Mouse (Mus musculus): ENCODE results near the gene Pkd1l3. TPM values are rescaled to one million over a fixed set of nuclear protein-coding genes. Genes with fewer than 3 reads are reported as not detected.

Gene Pkd1l3
- polyA plus RNA-seq, 1 experiment from 2014 or later, result 0.08 TPM

- Histone ChIP-seq H3K4me1 (peaks cover 38% of the 10 kb centered on the region), H3K4me3 (peak overlapping the region; percentile 92), H3K9ac (replicated peaks) (peak overlapping the region; percentile 98), H3K36me3 (peaks cover 35% of the 10 kb centered on the region), H3K4me2 (replicated peaks) (peak overlapping the region; percentile 89), H3K27me3 (no peaks in the 10 kb centered on the region), H3K9me3 (no peaks in the 10 kb centered on the region), H3K27ac (replicated peaks) (peak overlapping the region; percentile 98)
- 2% methylated on average over 30 of the region's 30 CpGs for WGBS
- ATAC-seq (replicated peaks), result peak; percentile 51
These were observed 92.0 kb downstream of the Pkd1l3 start for GRCm38 (mm10) chr8:109706076-109706873.

- peak overlapping the region; percentile 89 for H3K4me2 ChIP-seq (replicated peaks)
- ATAC-seq (replicated peaks), result no peak
- H3K27ac ChIP-seq (replicated peaks), result 0 out of 2 replicates have a peak overlapping the region, but pooled peaks have one; percentile 98
- peaks cover 38% of the 10 kb centered on the region for H3K4me1 ChIP-seq
- 16% methylated on average over 2 of the region's 2 CpGs for WGBS
- H3K4me3 ChIP-seq, result peak overlapping the region; percentile 92
- H3K36me3 ChIP-seq, result peaks cover 40% of the 10 kb centered on the region
- no peaks in the 10 kb centered on the region for H3K27me3 ChIP-seq
- H3K9me3 ChIP-seq, result no peaks in the 10 kb centered on the region
- H3K9ac ChIP-seq (replicated peaks), result peak overlapping the region; percentile 98
These were observed 92.5 kb downstream of the Pkd1l3 start for GRCm38 (mm10) chr8:109706874-109707237.

GRCm38 (mm10) chr8:109707921-109708320, 93.6 kb downstream of the Pkd1l3 start:
- Histone ChIP-seq H3K4me2 (replicated peaks) (peak overlapping the region; percentile 89; the same call in 1 of the 2 replicates), H3K9ac (replicated peaks) (no peak overlapping the region)
- ATAC-seq (replicated peaks), result no peak

GRCm38 (mm10) chr8:109712521-109712920, 98.2 kb downstream of the Pkd1l3 start:
- Histone ChIP-seq H3K4me3 (no peak overlapping the region), H3K36me3 (peaks cover 93% of the 10 kb centered on the region), H3K4me2 (replicated peaks) (no peak overlapping the region), H3K4me1 (peaks cover 20% of the 10 kb centered on the region), H3K27ac (replicated peaks) (no peak overlapping the region), H3K9ac (replicated peaks) (no peak overlapping the region), H3K9me3 (no peaks in the 10 kb centered on the region), H3K27me3 (no peaks in the 10 kb centered on the region)
- ATAC-seq (replicated peaks), result no peak
- 63% methylated on average over 1 of the region's 1 CpGs for WGBS

More at GRCm38 (mm10) chr8:109707921-109708320, 93.6 kb downstream of the Pkd1l3 start:
- Histone ChIP-seq H3K36me3 (peaks cover 51% of the 10 kb centered on the region), H3K27ac (replicated peaks) (no peak overlapping the region), H3K9me3 (no peaks in the 10 kb centered on the region), H3K4me1 (peaks cover 38% of the 10 kb centered on the region), H3K27me3 (no peaks in the 10 kb centered on the region), H3K4me3 (no peak overlapping the region)
- WGBS, result 97% methylated on average over 4 of the region's 4 CpGs

- no peak overlapping the region for H3K4me2 ChIP-seq (replicated peaks)
- no peak for ATAC-seq (replicated peaks)
- 96% methylated on average over 5 of the region's 5 CpGs for WGBS
These were observed 100.6 kb downstream of the Pkd1l3 start for GRCm38 (mm10) chr8:109714961-109715360.

More at GRCm38 (mm10) chr8:109714961-109715360, 100.6 kb downstream of the Pkd1l3 start:
- Histone ChIP-seq H3K27me3 (no peaks in the 10 kb centered on the region), H3K4me3 (no peak overlapping the region), H3K27ac (replicated peaks) (no peak overlapping the region), H3K36me3 (peaks cover 95% of the 10 kb centered on the region), H3K9ac (replicated peaks) (no peak overlapping the region), H3K9me3 (no peaks in the 10 kb centered on the region), H3K4me1 (0 out of 2 replicates have a peak, but pooled peaks cover 6% of the 10 kb centered on the region)

Other genes with a start within 250 kb of the Pkd1l3 start
- gene Pmfbp1, start 120.5 kb upstream of the Pkd1l3 start, polyA plus RNA-seq (2015; fragmentation: Nextera tagmentation; extraction: Ambion mirVana), result 0.11 and 0.29 TPM in 2 replicates
- gene Dhx38, start 48.7 kb upstream of the Pkd1l3 start, polyA plus RNA-seq (2015; fragmentation: Nextera tagmentation; extraction: Ambion mirVana), result 23.9 and 24.0 TPM in 2 replicates
- gene Txnl4b, start 48.6 kb upstream of the Pkd1l3 start, polyA plus RNA-seq (2015; fragmentation: Nextera tagmentation; extraction: Ambion mirVana), result 27.3 and 29.2 TPM in 2 replicates
- 0.14 and 0.23 TPM in 2 replicates for gene Hp, start 35.3 kb upstream of the Pkd1l3 start, polyA plus RNA-seq (2015; fragmentation: Nextera tagmentation; extraction: Ambion mirVana)
- gene Dhodh, start 5.8 kb upstream of the Pkd1l3 start, polyA plus RNA-seq (2015; fragmentation: Nextera tagmentation; extraction: Ambion mirVana), result 35.3 and 41.4 TPM in 2 replicates
- gene Ist1, start 78.7 kb downstream of the Pkd1l3 start, polyA plus RNA-seq (2015; fragmentation: Nextera tagmentation; extraction: Ambion mirVana), result 177 and 181 TPM in 2 replicates
- gene Zfp821, start 91.0 kb downstream of the Pkd1l3 start, polyA plus RNA-seq (2015; fragmentation: Nextera tagmentation; extraction: Ambion mirVana), result 85.6 and 94.3 TPM in 2 replicates
- 4.3 and 4.6 TPM in 2 replicates for gene Atxn1l, start 123.2 kb downstream of the Pkd1l3 start, polyA plus RNA-seq (2015; fragmentation: Nextera tagmentation; extraction: Ambion mirVana)
- 50.4 and 51.8 TPM in 2 replicates for gene Ap1g1, start 164.0 kb downstream of the Pkd1l3 start, polyA plus RNA-seq (2015; fragmentation: Nextera tagmentation; extraction: Ambion mirVana)